Mouse (Mus musculus) intestine, embryonic 14.5 days (tissue): Measurements from ENCODE around the gene Thumpd2. TPM values are rescaled to one million over a fixed set of nuclear protein-coding genes. Genes with fewer than 3 reads are reported as not detected.

ENCODE experiments used
- ATAC-seq: fragments of 200-750 bp; cut with Nextera tagmentation; replicated peaks from 2 replicates; pipeline ENCODE4 v1.8.0; 2017; ENCODE audit warnings: low read depth, moderate number of reproducible peaks, moderate TSS enrichment, moderate library complexity; ENCODE audit not compliant: low FRiP score, low TSS enrichment
- DNase-seq: peaks from one replicate; pipeline ENCODE4 v3.0.0-alpha.2; 2018; ENCODE audit warnings: low spot score
- H3K27ac ChIP-seq: fragments of 300-500 bp; sonication (generic); 2 replicates; pipeline ENCODE4 v1.5.1; 2014; ENCODE audit warnings: low read depth, mild to moderate bottlenecking, control low read depth
- H3K27me3 ChIP-seq: fragments of 300-500 bp; sonication (generic); replicated peaks from 2 replicates; pipeline ENCODE4 v1.6.1; 2014; ENCODE audit warnings: low read length, control low read depth; ENCODE audit not compliant: control insufficient read depth, insufficient read depth
- H3K36me3 ChIP-seq: fragments of 300-500 bp; sonication (generic); 2 replicates; pipeline ENCODE4 v1.6.1; 2014; ENCODE audit warnings: low read length, control low read depth; ENCODE audit not compliant: control insufficient read depth, insufficient read depth
- H3K4me1 ChIP-seq: fragments of 300-500 bp; sonication (generic); replicated peaks from 2 replicates; pipeline ENCODE4 v1.6.1; 2014; ENCODE audit warnings: low read length, control low read depth, mixed read lengths; ENCODE audit not compliant: control insufficient read depth, insufficient read depth
- H3K4me2 ChIP-seq: fragments of 300-500 bp; sonication (generic); 2 replicates; pipeline ENCODE4 v1.6.1; 2014; ENCODE audit warnings: low read length
- H3K4me3 ChIP-seq: fragments of 300-500 bp; sonication (generic); 2 replicates; pipeline ENCODE4 v1.5.1; 2014; ENCODE audit warnings: low read depth, low read length, control low read depth, mixed read lengths
- H3K9ac ChIP-seq: fragments of 300-500 bp; sonication (generic); 2 replicates; pipeline ENCODE4 v1.6.1; 2014; ENCODE audit warnings: mild to moderate bottlenecking, low read length
- H3K9me3 ChIP-seq: fragments of 300-500 bp; sonication (generic); 2 replicates; pipeline ENCODE4 v1.6.1; 2016; ENCODE audit warnings: low read length, control low read depth; ENCODE audit not compliant: control insufficient read depth
- WGBS: fragments of 180-500 bp; shearing (Covaris S2); extraction: QIAGEN DNeasy Blood & Tissue Kit; methylation state at CpG from one replicate; pipeline ENCODE4 v1.1.7; 2014; 5-methylcytosine and 5-hydroxymethylcytosine counted together
- polyA plus RNA-seq: library from polyadenylated mRNA; unstranded; fragments of >200 nt; fragmentation: Nextera tagmentation; extraction: Ambion mirVana; gene quantifications from 2 replicates; pipeline ENCODE4 v1.2.1, GENCODE M21; 2014

Thumpd2 gene
- polyA plus RNA-seq, 1 experiment from 2014 or later: 15.1 TPM

- peaks cover 6% of the 10 kb centered on the region; the same call in 1 of the 2 replicates for H3K4me1 ChIP-seq
- no peaks in the 10 kb centered on the region for H3K27me3 ChIP-seq
- peak; percentile 70 for ATAC-seq
- H3K9me3 ChIP-seq: peaks cover 2% of the 10 kb centered on the region; the same call in 1 of the 2 replicates
- 72% methylated on average over 5 of the region's 5 CpGs for WGBS
- no peak overlapping the region for H3K27ac ChIP-seq
- H3K4me3 ChIP-seq: no peak overlapping the region
- H3K4me2 ChIP-seq: no peak overlapping the region
- no peaks in the 10 kb centered on the region for H3K36me3 ChIP-seq
- DNase-seq: no peak
- H3K9ac ChIP-seq: no peak overlapping the region
Measured at GRCm38 (mm10) chr17:80977245-80977644, 87.6 kb downstream of the Thumpd2 start.

Other genes with a start within 250 kb of the Thumpd2 start
- gene Tmem178, start 120.5 kb downstream of the Thumpd2 start, polyA plus RNA-seq: 3.9 and 4.1 TPM in 2 replicates